Mouse (Mus musculus) cortical plate, adult 2 months (tissue): ENCODE measurements at regions not wholly inside any gene's neighbourhood (a gene's known extent, or its start where the extent isn't known, plus 50 kb on each side); places are given as distances from the start of the nearest gene placed in this dataset.

ENCODE experiments used
- CTCF ChIP-seq: fragments of 200-500 bp; IDR thresholded peaks from 2 replicates; pipeline ENCODE4 v1.5.1; 2011; ENCODE audit warnings: mild to moderate bottlenecking, control low read depth, low read length; ENCODE audit not compliant: insufficient read depth; ENCODE audit errors: extremely low read depth
- POLR2A ChIP-seq: fragments of 200-500 bp; IDR thresholded peaks from 2 replicates; pipeline ENCODE4 v1.6.1; 2011; ENCODE audit warnings: mild to moderate bottlenecking, low read length, control low read depth; ENCODE audit not compliant: insufficient read depth; ENCODE audit errors: extremely low read depth

GRCm38 (mm10) chr15:60655113-60655512 is 198.5 kb downstream of the Fam84b start:
- no peak for TF ChIP-seq CTCF
- no peak for TF ChIP-seq POLR2A
